Comparison of ENCODE assay signal across 8 mouse cellular contexts in the genomic region with DNA sequence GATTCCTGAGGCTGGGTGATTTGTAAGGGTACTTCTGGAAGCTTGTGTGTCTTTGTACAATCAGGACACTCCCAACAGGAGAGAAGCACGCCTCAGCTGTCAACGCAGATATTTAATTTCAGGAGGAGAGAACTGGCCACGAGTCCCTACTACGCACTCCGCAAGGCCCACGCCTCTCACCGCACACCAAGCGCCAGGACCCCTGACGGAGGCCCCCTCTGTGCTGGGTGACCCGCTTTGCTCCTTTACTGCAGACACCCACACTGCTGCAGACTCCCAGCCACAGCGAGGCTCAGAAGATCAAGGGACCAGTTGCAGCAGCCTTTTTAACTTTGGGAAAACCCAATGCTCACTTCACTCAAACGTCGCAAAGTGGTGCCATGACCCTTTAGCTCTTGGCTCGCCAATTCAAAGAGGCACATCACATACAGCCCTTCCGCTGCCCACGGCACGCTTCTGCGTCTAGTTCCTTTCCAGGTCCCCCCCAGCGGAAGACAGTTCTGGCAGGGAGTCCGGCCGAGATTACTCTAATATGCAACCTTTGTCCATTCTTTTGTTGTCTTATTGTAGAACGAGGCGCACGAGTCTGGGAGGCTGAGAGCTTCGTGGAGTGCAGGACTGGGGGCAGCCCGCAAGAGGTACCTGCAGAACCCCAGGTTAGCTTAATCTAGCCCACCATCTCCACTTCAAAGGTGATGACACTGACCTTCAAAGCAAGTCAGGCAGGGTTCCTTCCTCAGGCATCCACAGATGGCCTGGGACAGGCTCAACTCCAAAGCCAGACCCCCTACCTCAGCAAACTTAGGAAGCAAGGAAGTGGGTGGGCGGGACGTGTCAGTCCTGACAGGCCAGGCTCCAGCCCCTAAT. TPM values are rescaled to one million over a fixed set of nuclear protein-coding genes. Genes with fewer than 3 reads are reported as not detected.
DNase-seq lines count a peak whose midpoint lies in the region; ATAC-seq and TF ChIP-seq lines count a peak whose summit lies in the region.

No protein-coding gene starts in this region.

- H3K36me3 ChIP-seq in forebrain, embryonic 11.5 days (ENCODE audit: control insufficient read depth, insufficient read depth, low read length): no peaks in the 10 kb centered on the region
- H3K36me3 ChIP-seq in neural tube, embryonic 14.5 days (ENCODE audit: control insufficient read depth, insufficient read depth, low read length): no peaks in the 10 kb centered on the region

- peak overlapping the region; percentile 93 for H3K4me2 ChIP-seq in forebrain, embryonic 11.5 days (ENCODE audit: low read depth, low read length, severe bottlenecking)
- peak overlapping the region; percentile 87 for H3K4me2 ChIP-seq in neural tube, embryonic 14.5 days (ENCODE audit: low read depth, low read length)

- peak overlapping the region; percentile 90 for H3K27ac ChIP-seq in layer of hippocampus, adult 2 months
- no peak overlapping the region for H3K27ac ChIP-seq in bone marrow macrophage, adult 2 months (ENCODE audit: insufficient read depth, low read depth, low read length)
- no peak overlapping the region for H3K27ac ChIP-seq in forebrain, embryonic 11.5 days (ENCODE audit: low read depth, low read length)
- H3K27ac ChIP-seq in neural tube, embryonic 14.5 days (ENCODE audit: low read depth, low read length): no peak overlapping the region

- no peak for TF ChIP-seq POLR2A in bone marrow macrophage, adult 2 months (IDR thresholded peaks at IDR 0.05; ENCODE audit: borderline replicate concordance, low read depth, low read length)

- H3K4me1 ChIP-seq in bone marrow macrophage, adult 2 months (ENCODE audit: control insufficient read depth, insufficient read depth, low read length): peaks cover 14% of the 10 kb centered on the region
- H3K4me1 ChIP-seq in forebrain, embryonic 11.5 days (replicated peaks; ENCODE audit: control insufficient read depth, insufficient read depth, low read length): peaks cover 12% of the 10 kb centered on the region; the same call in 1 of the 2 replicates
- peaks cover 12% of the 10 kb centered on the region for H3K4me1 ChIP-seq in neural tube, embryonic 14.5 days (ENCODE audit: control insufficient read depth, insufficient read depth, low read length)

- ATAC-seq in forebrain, embryonic 11.5 days (replicated peaks; ENCODE audit: low FRiP score): peak; percentile 48; the same call in 1 of the 2 replicates
- peak; percentile 29 for ATAC-seq in neural tube, embryonic 14.5 days (ENCODE audit: low read depth)
- no peak for ATAC-seq in frontal cortex, adult (ENCODE audit: low TSS enrichment)

- peaks cover 4% of the 10 kb centered on the region; the same call in 1 of the 2 replicates for H3K27me3 ChIP-seq in forebrain, embryonic 11.5 days (ENCODE audit: control insufficient read depth, insufficient read depth, low read length)
- no peaks in the 10 kb centered on the region for H3K27me3 ChIP-seq in neural tube, embryonic 14.5 days (ENCODE audit: control insufficient read depth, insufficient read depth, low read length)

- H3K9ac ChIP-seq in forebrain, embryonic 11.5 days (ENCODE audit: low read length): peak overlapping the region; percentile 81; the same call in 1 of the 2 replicates
- peak overlapping the region; percentile 95 for H3K9ac ChIP-seq in neural tube, embryonic 14.5 days (replicated peaks; ENCODE audit: low read depth, low read length)

- H3K4me3 ChIP-seq in layer of hippocampus, adult 2 months: peak overlapping the region; percentile 80
- peak overlapping the region; percentile 94 for H3K4me3 ChIP-seq in bone marrow macrophage, adult 2 months (ENCODE audit: insufficient read depth, low read length)
- H3K4me3 ChIP-seq in forebrain, embryonic 11.5 days (ENCODE audit: low read depth, low read length): peak overlapping the region; percentile 71
- H3K4me3 ChIP-seq in neural tube, embryonic 14.5 days (ENCODE audit: low read depth, low read length): peak overlapping the region; percentile 77

- H3K9me3 ChIP-seq in forebrain, embryonic 11.5 days (ENCODE audit: control insufficient read depth, low read length): no peaks in the 10 kb centered on the region
- no peaks in the 10 kb centered on the region for H3K9me3 ChIP-seq in neural tube, embryonic 14.5 days (ENCODE audit: control insufficient read depth, low read length)

- TF ChIP-seq CTCF in layer of hippocampus, adult 2 months (conservative IDR thresholded peaks at IDR 0.05): no peak
- no peak for TF ChIP-seq CTCF in bone marrow macrophage, adult 2 months (IDR thresholded peaks at IDR 0.05; ENCODE audit: low read depth, low read length)

- intact Hi-C loops in left cerebral cortex, postnatal 25 days (cut with DNase I): loop anchor here (1.0 kb wide), 1 partner anchor 39 kb away; no protein-coding TSS in a partner anchor

- DNase-seq in layer of hippocampus, adult 2 months (ENCODE audit: low spot score in 2 of 2): no peak
- DNase-seq in layer of hippocampus, postnatal 25 days (ENCODE audit: extremely low spot score in 1 of 2, low spot score in 1 of 2): no peak
- DNase-seq in forebrain, embryonic 11.5 days (ENCODE audit: low spot score): peak; percentile 60
- DNase-seq in kidney, postnatal 36 days: peak; percentile 17 to 39
- DNase-seq in left cerebral cortex, postnatal 25 days (ENCODE audit: low spot score in 2 of 2): no peak

- 50% methylated on average over 28 of the region's 28 CpGs for WGBS in forebrain, embryonic 11.5 days
- 34% methylated on average over 28 of the region's 28 CpGs for WGBS in neural tube, embryonic 14.5 days

RNA-seq across cellular contexts. Expression of a gene that starts 1.2 kb away (rescaled TPM):
- total RNA-seq in layer of hippocampus, adult 2 months (2021): 10 to 100 TPM; 75.9 to 79.1 TPM
- 10 to 100 TPM; 77.5 to 83.2 TPM for total RNA-seq in layer of hippocampus, postnatal 25 days (2021)
- polyA plus RNA-seq in bone marrow macrophage, adult 2 months (2012; ENCODE audit: insufficient read depth, insufficient read length, missing spikeins): 17.2 and 17.3 TPM in 2 replicates
- 43.1 and 46.0 TPM in 2 replicates for polyA plus RNA-seq in forebrain, embryonic 11.5 days (2014; fragmentation: Nextera tagmentation; extraction: Ambion mirVana)
- polyA plus RNA-seq in neural tube, embryonic 14.5 days (2014; fragmentation: Nextera tagmentation; extraction: Ambion mirVana): 80.0 and 96.8 TPM in 2 replicates
- total RNA-seq in left cerebral cortex, postnatal 25 days (2021): 100 to 1,000 TPM in 1 of 2 experiments, 10 to 100 TPM in 1; 96.3 to 104 TPM

Comparison
In these comparisons a context has a peak if more than half of its experiments do, and no peak if none do; other contexts are left out.
1. DNase-seq: peak in forebrain, embryonic 11.5 days (single experiment) and kidney, postnatal 36 days (2 of 2); none in layer of hippocampus, adult 2 months (0 of 2), layer of hippocampus, postnatal 25 days (0 of 2) and left cerebral cortex, postnatal 25 days (0 of 2).
2. Peak in every context shown above with its lines, with median percentiles within 50 percentile points of each other: H3K4me3 ChIP-seq.